Mouse (Mus musculus): ENCODE results near the gene Tmed4. TPM values are rescaled to one million over a fixed set of nuclear protein-coding genes. Genes with fewer than 3 reads are reported as not detected.

The Tmed4 gene
- polyA plus RNA-seq, 1 experiment from 2014 or later: 104 TPM

- no peak for ATAC-seq (ENCODE audit: low read depth)
Measured at GRCm38 (mm10) chr11:6290138-6290537, 15.5 kb upstream of the Tmed4 start.

GRCm38 (mm10) chr11:6282940-6283339 is 8.3 kb upstream of the Tmed4 start:
- 0 out of 2 replicates have a peak, but pooled peaks have one; percentile 5 for ATAC-seq (ENCODE audit: low read depth)
- Histone ChIP-seq H3K4me2 (ENCODE audit: low read depth, low read length) (no peak overlapping the region), H3K9me3 (ENCODE audit: control insufficient read depth, low read length) (no peaks in the 10 kb centered on the region), H3K4me3 (ENCODE audit: low read length) (no peak overlapping the region), H3K27me3 (ENCODE audit: control insufficient read depth, insufficient read depth, low read depth, low read length) (no peaks in the 10 kb centered on the region), H3K36me3 (ENCODE audit: control insufficient read depth, insufficient read depth, low read length) (no peaks in the 10 kb centered on the region), H3K4me1 (replicated peaks; ENCODE audit: control insufficient read depth, insufficient read depth, low read length) (no peaks in the 10 kb centered on the region), H3K9ac (ENCODE audit: low read length) (no peak overlapping the region), H3K27ac (ENCODE audit: low read length) (no peak overlapping the region)
- 78% methylated on average over 3 of the region's 3 CpGs for WGBS

More at GRCm38 (mm10) chr11:6290138-6290537, 15.5 kb upstream of the Tmed4 start:
- H3K4me1 ChIP-seq (replicated peaks; ENCODE audit: control insufficient read depth, insufficient read depth, low read length): peaks cover 3% of the 10 kb centered on the region; the same call in 1 of the 2 replicates
- 90% methylated on average over 3 of the region's 3 CpGs for WGBS
- no peak overlapping the region for H3K9ac ChIP-seq (ENCODE audit: low read length)
- no peaks in the 10 kb centered on the region for H3K9me3 ChIP-seq (ENCODE audit: control insufficient read depth, low read length)
- H3K4me3 ChIP-seq (ENCODE audit: low read length): no peak overlapping the region
- no peaks in the 10 kb centered on the region for H3K27me3 ChIP-seq (ENCODE audit: control insufficient read depth, insufficient read depth, low read depth, low read length)
- no peak overlapping the region for H3K4me2 ChIP-seq (ENCODE audit: low read depth, low read length)
- H3K27ac ChIP-seq (ENCODE audit: low read length): no peak overlapping the region
- no peaks in the 10 kb centered on the region for H3K36me3 ChIP-seq (ENCODE audit: control insufficient read depth, insufficient read depth, low read length)

GRCm38 (mm10) chr11:6276466-6276865 is 1.8 kb upstream of the Tmed4 start:
- Histone ChIP-seq H3K9me3 (ENCODE audit: control insufficient read depth, low read length) (no peaks in the 10 kb centered on the region), H3K4me3 (ENCODE audit: low read length) (no peak overlapping the region), H3K36me3 (ENCODE audit: control insufficient read depth, insufficient read depth, low read length) (peaks cover 4% of the 10 kb centered on the region; the same call in 1 of the 2 replicates), H3K4me1 (replicated peaks; ENCODE audit: control insufficient read depth, insufficient read depth, low read length) (peaks cover 16% of the 10 kb centered on the region), H3K27me3 (ENCODE audit: control insufficient read depth, insufficient read depth, low read depth, low read length) (no peaks in the 10 kb centered on the region), H3K4me2 (ENCODE audit: low read depth, low read length) (no peak overlapping the region), H3K9ac (ENCODE audit: low read length) (no peak overlapping the region), H3K27ac (ENCODE audit: low read length) (no peak overlapping the region)
- 63% methylated on average over 3 of the region's 3 CpGs for WGBS
- no peak for ATAC-seq (ENCODE audit: low read depth)

GRCm38 (mm10) chr11:6275094-6275484 is 419 bp upstream of the Tmed4 start:
- ATAC-seq (ENCODE audit: low read depth): no peak
- peak overlapping the region; percentile 91 for H3K9ac ChIP-seq (ENCODE audit: low read length)

GRCm38 (mm10) chr11:6273607-6274006 is 1.1 kb downstream of the Tmed4 start:
- H3K9ac ChIP-seq (ENCODE audit: low read length): peak overlapping the region; percentile 91
- no peaks in the 10 kb centered on the region for H3K27me3 ChIP-seq (ENCODE audit: control insufficient read depth, insufficient read depth, low read depth, low read length)
- no peak for ATAC-seq (ENCODE audit: low read depth)
- peaks cover 7% of the 10 kb centered on the region; the same call in 1 of the 2 replicates for H3K36me3 ChIP-seq (ENCODE audit: control insufficient read depth, insufficient read depth, low read length)
- H3K4me2 ChIP-seq (ENCODE audit: low read depth, low read length): peak overlapping the region; percentile 87
- peak overlapping the region; percentile 87 for H3K4me3 ChIP-seq (ENCODE audit: low read length)
- H3K27ac ChIP-seq (ENCODE audit: low read length): no peak overlapping the region
- peaks cover 16% of the 10 kb centered on the region for H3K4me1 ChIP-seq (replicated peaks; ENCODE audit: control insufficient read depth, insufficient read depth, low read length)
- H3K9me3 ChIP-seq (ENCODE audit: control insufficient read depth, low read length): no peaks in the 10 kb centered on the region
- WGBS: 36% methylated on average over 11 of the region's 11 CpGs

More at GRCm38 (mm10) chr11:6275094-6275484, 419 bp upstream of the Tmed4 start:
- Histone ChIP-seq H3K27me3 (ENCODE audit: control insufficient read depth, insufficient read depth, low read depth, low read length) (no peaks in the 10 kb centered on the region), H3K4me2 (ENCODE audit: low read depth, low read length) (peak overlapping the region; percentile 87), H3K4me1 (replicated peaks; ENCODE audit: control insufficient read depth, insufficient read depth, low read length) (peaks cover 16% of the 10 kb centered on the region), H3K9me3 (ENCODE audit: control insufficient read depth, low read length) (no peaks in the 10 kb centered on the region), H3K36me3 (ENCODE audit: control insufficient read depth, insufficient read depth, low read length) (peaks cover 7% of the 10 kb centered on the region; the same call in 1 of the 2 replicates), H3K27ac (ENCODE audit: low read length) (peak overlapping the region; percentile 12; the same call in 1 of the 2 replicates), H3K4me3 (ENCODE audit: low read length) (peak overlapping the region; percentile 87)
- WGBS: 21% methylated on average over 7 of the region's 7 CpGs

- H3K36me3 ChIP-seq (ENCODE audit: control insufficient read depth, insufficient read depth, low read length): peaks cover 37% of the 10 kb centered on the region
- H3K4me3 ChIP-seq (ENCODE audit: low read length): peak within 1 kb of the TSS; percentile 98
- H3K27me3 ChIP-seq (ENCODE audit: control insufficient read depth, insufficient read depth, low read depth, low read length): no peaks in the 10 kb centered on the region
- 2% methylated on average over 50 of the region's 50 CpGs for WGBS
- H3K4me1 ChIP-seq (replicated peaks; ENCODE audit: control insufficient read depth, insufficient read depth, low read length): peaks cover 10% of the 10 kb centered on the region
- H3K4me2 ChIP-seq (ENCODE audit: low read depth, low read length): peak within 1 kb of the TSS; percentile 97
- no peaks in the 10 kb centered on the region for H3K9me3 ChIP-seq (ENCODE audit: control insufficient read depth, low read length)
- H3K9ac ChIP-seq (ENCODE audit: low read length): peak within 1 kb of the TSS; percentile 95
- ATAC-seq (ENCODE audit: low read depth): peak; percentile 99
- peak within 1 kb of the TSS; percentile 92 for H3K27ac ChIP-seq (ENCODE audit: low read length)
Measured at GRCm38 (mm10) chr11:6267320-6268254, 7.1 kb downstream of the Tmed4 start, which contains the start of gene Ddx56. Ddx56 (minus strand) TSS chr11:6267772.

GRCm38 (mm10) chr11:6266621-6267020 is 8.0 kb downstream of the Tmed4 start:
- Histone ChIP-seq H3K9ac (ENCODE audit: low read length) (peak overlapping the region; percentile 95), H3K27me3 (ENCODE audit: control insufficient read depth, insufficient read depth, low read depth, low read length) (no peaks in the 10 kb centered on the region), H3K27ac (ENCODE audit: low read length) (no peak overlapping the region), H3K36me3 (ENCODE audit: control insufficient read depth, insufficient read depth, low read length) (peaks cover 44% of the 10 kb centered on the region), H3K4me2 (ENCODE audit: low read depth, low read length) (peak overlapping the region; percentile 97), H3K9me3 (ENCODE audit: control insufficient read depth, low read length) (no peaks in the 10 kb centered on the region), H3K4me3 (ENCODE audit: low read length) (peak overlapping the region; percentile 98), H3K4me1 (replicated peaks; ENCODE audit: control insufficient read depth, insufficient read depth, low read length) (peaks cover 10% of the 10 kb centered on the region)
- ATAC-seq (ENCODE audit: low read depth): no peak
- 58% methylated on average over 9 of the region's 9 CpGs for WGBS

GRCm38 (mm10) chr11:6261434-6262082 is 13.1 kb downstream of the Tmed4 start:
- Histone ChIP-seq H3K4me3 (ENCODE audit: low read length) (no peak overlapping the region), H3K9ac (ENCODE audit: low read length) (no peak overlapping the region), H3K4me2 (ENCODE audit: low read depth, low read length) (no peak overlapping the region), H3K9me3 (ENCODE audit: control insufficient read depth, low read length) (no peaks in the 10 kb centered on the region), H3K27me3 (ENCODE audit: control insufficient read depth, insufficient read depth, low read depth, low read length) (no peaks in the 10 kb centered on the region), H3K27ac (ENCODE audit: low read length) (no peak overlapping the region), H3K4me1 (replicated peaks; ENCODE audit: control insufficient read depth, insufficient read depth, low read length) (peaks cover 6% of the 10 kb centered on the region), H3K36me3 (ENCODE audit: control insufficient read depth, insufficient read depth, low read length) (peaks cover 63% of the 10 kb centered on the region)
- 73% methylated on average over 10 of the region's 10 CpGs for WGBS
- 0 out of 2 replicates have a peak, but pooled peaks have one; percentile 29 for ATAC-seq (ENCODE audit: low read depth)

GRCm38 (mm10) chr11:6259413-6259812 is 15.3 kb downstream of the Tmed4 start:
- H3K4me2 ChIP-seq (ENCODE audit: low read depth, low read length): no peak overlapping the region
- no peaks in the 10 kb centered on the region for H3K27me3 ChIP-seq (ENCODE audit: control insufficient read depth, insufficient read depth, low read depth, low read length)
- ATAC-seq (ENCODE audit: low read depth): no peak
- H3K27ac ChIP-seq (ENCODE audit: low read length): no peak overlapping the region
- H3K9me3 ChIP-seq (ENCODE audit: control insufficient read depth, low read length): no peaks in the 10 kb centered on the region
- H3K9ac ChIP-seq (ENCODE audit: low read length): no peak overlapping the region
- 85% methylated on average over 7 of the region's 7 CpGs for WGBS
- peaks cover 49% of the 10 kb centered on the region for H3K36me3 ChIP-seq (ENCODE audit: control insufficient read depth, insufficient read depth, low read length)
- H3K4me3 ChIP-seq (ENCODE audit: low read length): no peak overlapping the region
- H3K4me1 ChIP-seq (replicated peaks; ENCODE audit: control insufficient read depth, insufficient read depth, low read length): no peaks in the 10 kb centered on the region
